Mouse (Mus musculus) NIH3T3 (cell line): Measurements from ENCODE around the gene Sit1.

Experiments used
- DNase-seq: peaks from one replicate; pipeline ENCODE4 v3.0.0-alpha.2; 2012; ENCODE audit warnings: low read depth

The Sit1 gene

DNA sequence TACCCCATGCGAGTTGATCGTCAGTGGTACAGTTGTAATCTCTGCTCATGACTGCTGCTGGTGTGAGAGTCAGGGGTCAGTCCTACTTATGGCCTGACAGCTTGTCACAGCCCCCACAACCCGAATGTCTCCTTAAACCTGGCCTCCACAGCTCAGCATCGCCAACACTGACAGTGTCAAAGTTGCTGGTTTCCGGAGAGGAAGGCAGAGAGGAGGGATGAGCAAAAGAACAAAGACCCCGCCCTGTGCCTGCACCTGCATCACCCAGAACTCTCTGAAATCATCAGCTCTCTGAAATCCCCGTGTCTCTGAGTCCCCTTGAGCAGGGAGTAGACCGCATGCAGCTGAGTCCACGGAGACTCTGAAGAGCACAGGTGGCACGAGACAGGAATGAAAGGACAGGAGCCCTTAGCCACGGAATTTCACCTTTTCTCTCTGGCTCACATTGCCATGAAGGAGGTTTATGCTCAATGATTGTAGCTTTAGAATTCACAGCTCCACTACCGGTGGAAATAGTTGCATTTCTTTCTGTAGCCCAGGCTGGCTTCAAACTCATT lies at the start of gene Sit1:
TSS of gene Sit1 (minus strand) at position 200 of the 557 bp plus-strand sequence.
- DNase-seq, result no peak

GRCm38 (mm10) chr4:43533270-43533669 lies 49.7 kb upstream of the Sit1 start:
- DNase-seq, result no peak

DNA sequence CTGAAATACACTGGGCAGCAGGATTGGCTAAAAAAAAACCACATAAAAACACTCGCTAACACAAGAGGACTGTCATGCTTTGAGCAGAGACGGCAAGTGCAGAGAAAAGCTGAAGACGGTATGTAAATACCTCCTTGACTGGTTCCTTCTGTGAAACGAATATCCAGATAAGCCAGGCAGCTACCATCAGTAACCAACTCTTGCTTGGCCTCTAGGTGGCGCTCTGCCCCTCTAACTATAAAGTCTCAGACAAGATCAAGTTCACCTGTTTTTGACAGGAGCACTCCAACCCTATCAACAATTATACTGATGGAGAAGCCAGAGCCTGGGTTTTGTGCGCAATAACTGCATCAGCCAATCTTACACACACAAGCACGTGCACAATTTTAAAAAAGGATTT lies 47.0 kb upstream of the Sit1 start:
- DNase-seq, result peak; percentile 87

DNA sequence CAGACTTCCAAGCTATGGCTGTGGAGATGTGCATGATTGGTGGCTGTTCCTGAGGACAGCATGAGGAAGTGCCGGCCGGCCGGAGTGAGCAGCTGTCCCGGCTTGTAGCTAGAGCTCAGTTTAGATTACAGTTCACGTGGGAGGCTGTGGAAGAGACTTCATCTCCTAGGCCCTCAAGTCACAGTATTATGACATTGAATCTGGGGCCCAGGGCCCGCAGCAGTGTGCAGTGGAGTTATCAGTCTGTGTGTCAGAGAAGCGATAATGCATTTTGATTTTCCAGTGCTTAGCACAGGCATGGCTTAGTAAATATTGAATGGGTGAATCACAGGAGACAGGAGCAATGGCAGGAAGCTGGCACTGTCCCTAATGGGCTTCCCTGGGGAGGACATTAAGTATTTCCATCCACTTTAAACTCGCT lies 46.6 kb upstream of the Sit1 start:
- peak; percentile 35 for DNase-seq

DNA sequence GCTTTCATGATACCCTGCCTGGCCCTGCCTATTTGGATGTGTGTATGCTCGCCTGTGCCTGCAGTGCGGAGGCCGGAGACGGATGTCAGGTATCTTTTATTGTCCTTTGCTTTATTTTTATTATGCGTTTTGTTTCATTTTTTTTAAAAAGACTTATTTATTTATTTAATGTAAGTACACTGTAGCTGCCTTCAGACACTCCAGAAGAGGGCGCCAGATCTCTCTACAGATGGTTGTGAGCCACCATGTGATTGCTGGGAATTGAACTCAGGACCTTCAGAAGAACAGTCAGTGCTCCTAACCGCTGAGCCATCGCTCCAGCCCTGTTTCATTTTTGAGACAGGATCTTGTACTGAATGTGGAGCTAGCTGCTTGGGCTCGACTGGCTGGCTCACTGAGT lies 45.0 kb upstream of the Sit1 start:
- DNase-seq, result peak; percentile 31

- DNase-seq, result peak; percentile 55
Observed at GRCm38 (mm10) chr4:43527880-43528279, 44.3 kb upstream of the Sit1 start.

GRCm38 (mm10) chr4:43519956-43520355 lies 36.4 kb upstream of the Sit1 start:
- DNase-seq, result peak; percentile 89

DNA sequence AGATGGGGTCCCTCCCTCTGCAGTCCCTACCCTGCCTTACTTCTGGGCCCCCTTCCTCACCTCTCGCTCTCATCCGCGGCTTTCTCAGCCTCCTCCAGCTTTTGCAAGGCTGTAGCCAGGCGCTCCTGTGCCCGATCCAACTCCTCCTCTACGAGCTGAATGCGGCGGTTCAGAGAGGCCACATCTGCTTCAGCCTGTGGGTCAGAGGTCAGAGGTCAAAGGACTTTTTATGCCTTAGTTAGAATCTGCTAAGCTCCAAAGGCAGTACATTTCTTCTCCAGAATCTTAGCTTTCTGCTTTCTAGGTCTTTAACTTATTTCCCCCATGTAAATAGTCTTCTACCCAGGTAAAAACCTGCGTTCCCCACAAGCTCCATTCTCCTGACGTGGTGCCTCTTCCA lies 36.0 kb upstream of the Sit1 start:
- DNase-seq, result no peak

- DNase-seq, result no peak
Observed at GRCm38 (mm10) chr4:43515764-43516708, 32.5 kb upstream of the Sit1 start.

DNA sequence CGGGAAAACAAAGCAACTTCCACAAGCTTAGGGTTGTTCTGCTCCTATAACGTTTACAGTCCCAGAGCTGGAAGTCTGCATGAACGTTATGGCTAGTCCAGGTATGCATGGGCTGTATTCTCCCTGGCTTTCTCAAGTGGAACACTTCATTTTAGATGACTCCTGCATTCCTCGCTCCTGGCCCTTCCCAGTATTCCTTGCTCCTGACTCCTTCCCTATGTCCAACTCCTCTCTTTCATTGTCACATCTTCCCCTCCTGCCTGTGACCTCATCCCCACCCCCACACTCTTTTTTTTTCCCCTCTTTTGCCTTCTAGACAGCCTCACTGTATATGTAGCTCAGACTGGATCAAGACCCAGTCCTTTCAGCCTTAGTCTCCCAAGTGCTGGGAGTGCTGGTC lies 30.3 kb upstream of the Sit1 start:
- no peak for DNase-seq

DNA sequence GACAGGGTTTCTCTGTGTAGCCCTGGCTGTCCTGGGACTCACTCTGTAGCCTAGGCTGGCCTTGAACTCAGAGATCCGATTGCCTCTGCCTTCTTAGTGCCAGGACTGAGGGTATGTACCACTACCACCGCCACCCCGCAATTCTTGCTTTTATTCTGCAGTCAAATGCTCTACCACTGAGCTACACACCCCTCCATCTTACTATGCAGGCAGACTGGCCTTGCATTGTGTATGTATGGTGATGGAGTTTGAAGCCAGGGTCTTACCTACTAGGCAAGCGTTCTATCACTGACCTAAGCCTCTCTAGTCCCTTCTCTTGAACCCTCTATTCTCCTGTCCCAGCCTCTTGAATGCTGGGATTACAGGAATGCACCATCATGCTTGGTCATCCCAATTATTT lies 29.8 kb upstream of the Sit1 start:
- no peak for DNase-seq

GRCm38 (mm10) chr4:43512653-43513052 lies 29.1 kb upstream of the Sit1 start:
- DNase-seq, result no peak

DNA sequence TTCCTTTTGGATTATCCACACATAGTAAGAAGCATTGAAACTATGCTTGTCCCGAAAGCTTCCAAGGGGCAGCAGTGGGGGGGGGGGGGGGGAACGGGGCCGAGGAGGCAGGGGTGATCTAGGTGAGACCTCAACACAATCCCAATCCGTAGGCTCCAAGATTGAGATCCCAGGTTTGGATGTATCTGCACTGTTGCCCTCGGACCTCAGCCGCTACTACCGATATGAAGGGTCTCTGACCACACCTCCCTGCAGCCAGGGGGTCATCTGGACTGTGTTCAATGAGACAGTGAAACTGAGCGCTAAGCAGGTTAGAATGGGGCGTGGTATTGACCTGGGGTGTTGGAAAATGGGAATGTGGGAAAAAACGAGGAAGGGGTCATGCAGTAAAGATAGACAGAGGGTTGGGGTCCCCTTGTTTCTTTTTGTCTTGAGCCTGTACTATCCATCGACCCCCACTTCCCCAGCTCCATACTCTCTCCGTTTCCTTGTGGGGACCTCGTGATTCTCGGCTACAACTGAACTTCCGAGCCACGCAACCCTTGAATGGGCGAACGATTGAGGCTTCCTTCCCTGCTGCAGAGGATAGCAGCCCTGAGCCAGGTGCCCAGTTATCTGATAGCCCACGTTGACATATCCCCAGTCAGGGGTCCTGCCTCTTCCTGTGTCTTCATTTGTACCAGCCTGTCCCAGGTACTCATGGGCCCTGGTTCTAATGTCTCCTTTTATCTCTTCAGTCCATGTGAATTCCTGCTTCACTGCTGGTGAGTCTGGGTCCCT lies 28.3 kb upstream of the Sit1 start:
- no peak for DNase-seq

- DNase-seq, result no peak
Observed at GRCm38 (mm10) chr4:43509109-43509508, 25.6 kb upstream of the Sit1 start.

DNA sequence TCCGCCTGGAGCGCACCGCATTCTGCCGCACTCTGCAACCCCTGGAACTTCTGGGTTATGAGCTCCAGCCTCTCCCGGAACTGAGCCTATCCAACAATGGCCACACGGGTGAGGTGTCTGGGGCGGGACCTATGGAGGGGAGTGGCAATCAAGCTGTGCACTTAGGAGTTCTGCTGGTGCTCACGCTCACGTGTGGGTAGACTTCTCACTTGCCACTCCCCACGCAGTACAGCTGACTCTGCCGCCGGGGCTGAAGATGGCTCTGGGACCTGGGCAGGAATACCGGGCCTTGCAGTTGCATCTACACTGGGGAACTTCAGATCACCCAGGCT lies 25.1 kb upstream of the Sit1 start:
- no peak for DNase-seq

- DNase-seq, result no peak
Observed at GRCm38 (mm10) chr4:43507938-43508665, 24.6 kb upstream of the Sit1 start.

DNA sequence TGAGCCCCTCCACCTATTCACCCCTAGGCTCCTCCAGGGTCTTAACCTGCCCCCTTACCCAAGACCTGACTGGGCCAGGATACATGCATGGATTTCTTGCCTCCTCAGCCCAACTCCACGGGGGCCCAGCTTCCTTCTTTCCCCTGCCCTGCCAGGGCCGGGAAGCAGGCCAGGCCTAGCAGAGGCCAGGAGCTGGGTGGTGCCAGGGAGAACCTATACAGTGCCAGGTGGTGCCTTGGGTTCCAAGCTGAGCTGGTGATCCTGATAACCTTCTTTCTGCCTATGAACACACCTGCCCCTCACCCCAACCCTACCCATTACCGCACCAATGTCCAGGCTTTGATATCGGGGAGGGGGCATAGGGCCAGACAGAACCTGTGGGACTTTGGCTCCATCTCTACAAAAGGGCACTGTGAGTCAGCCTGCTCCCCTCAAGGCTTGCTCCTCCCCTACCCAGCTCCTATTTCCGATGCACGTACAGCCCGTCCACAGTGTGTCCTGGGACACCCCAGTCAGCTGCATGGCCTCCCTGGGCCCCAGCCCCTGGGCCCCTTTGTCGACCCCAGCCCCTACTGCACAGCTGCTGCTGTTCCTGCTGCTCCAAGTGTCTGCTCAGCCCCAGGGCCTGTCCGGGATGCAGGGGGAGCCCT lies 23.1 kb upstream of the Sit1 start, which contains the start of gene Car9:
TSS of gene Car9 (plus strand) at position 431 of the 650 bp plus-strand sequence.
- no peak for DNase-seq

DNA sequence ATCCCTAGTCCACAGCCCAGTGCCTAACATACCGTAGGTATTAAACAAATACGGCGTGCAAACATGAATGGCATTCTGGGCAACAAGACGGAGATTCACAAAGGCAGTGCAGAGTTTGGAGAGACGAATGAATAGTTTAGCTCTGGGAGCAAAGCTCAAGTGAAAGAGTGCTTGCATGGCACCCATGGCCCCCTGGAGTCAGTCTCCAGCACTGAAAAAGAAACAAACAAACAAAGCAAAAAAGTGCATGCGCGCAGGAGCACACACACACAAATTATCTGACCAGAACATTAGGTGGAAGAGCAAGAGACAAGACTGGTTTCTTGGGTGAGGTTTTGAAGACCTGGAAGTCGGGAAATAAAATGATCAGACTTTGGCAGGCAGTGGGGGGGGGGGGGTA lies 22.5 kb upstream of the Sit1 start:
- DNase-seq, result no peak

GRCm38 (mm10) chr4:43504269-43504668 lies 20.7 kb upstream of the Sit1 start:
- no peak for DNase-seq

GRCm38 (mm10) chr4:43503506-43503905 lies 20.0 kb upstream of the Sit1 start:
- DNase-seq, result no peak

- no peak for DNase-seq
Observed at GRCm38 (mm10) chr4:43503041-43503440, 19.5 kb upstream of the Sit1 start.
